Mouse (Mus musculus) testis, adult 2 months (tissue): ENCODE measurements at regions not wholly inside any gene's neighbourhood (a gene's known extent, or its start where the extent isn't known, plus 50 kb on each side); places are given as distances from the start of the nearest gene placed in this dataset.

Source experiments
- CTCF ChIP-seq: fragments of 200-500 bp; IDR thresholded peaks from 2 replicates; pipeline ENCODE4 v1.5.1; 2012; ENCODE audit warnings: low read depth, mild to moderate bottlenecking, inconsistent platforms, low read length, moderate library complexity; ENCODE audit not compliant: control insufficient read depth, insufficient read depth, insufficient replicate concordance
- POLR2A ChIP-seq: fragments of 200-500 bp; IDR thresholded peaks from 2 replicates; pipeline ENCODE4 v1.6.1; 2012; ENCODE audit warnings: low read depth, mild to moderate bottlenecking, inconsistent platforms, low read length, moderate library complexity; ENCODE audit not compliant: control insufficient read depth

DNA sequence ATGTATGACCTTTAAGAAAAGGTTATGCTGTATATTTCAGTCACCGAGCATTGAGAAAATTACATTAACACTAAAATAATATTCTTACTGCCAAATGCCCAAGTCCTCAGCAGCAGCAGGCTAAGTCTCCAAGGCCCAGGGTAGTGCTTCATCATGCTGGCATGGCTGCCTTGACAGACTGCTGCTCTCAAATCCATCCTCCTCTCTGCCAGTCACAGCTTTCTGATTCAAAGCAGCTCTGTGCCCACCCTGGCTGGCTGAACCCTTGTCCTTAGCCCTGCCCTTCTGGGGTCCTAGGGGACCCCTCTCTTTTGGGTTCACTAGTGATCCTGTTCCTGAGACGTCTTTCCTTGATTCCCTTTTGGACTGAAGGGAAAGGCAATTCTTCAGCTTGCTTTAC lies 251.0 kb downstream of the Gm10295 start:
- TF ChIP-seq CTCF, result no peak
- TF ChIP-seq POLR2A, result no peak
